Mouse (Mus musculus) megakaryocyte, embryonic 14.5 days (primary cell): ENCODE results near the gene Gm5431.
"Not testable (repeated sequence)": the region's sequence is repeated elsewhere in the genome, so short reads cannot be mapped to it uniquely, and the experiment has no call there.

ENCODE experiments used
- FLI1 ChIP-seq: IDR thresholded peaks from 2 replicates; pipeline ENCODE4 v1.6.1; 2012; ENCODE audit warnings: low read length, inconsistent platforms, mixed read lengths
- GATA1 ChIP-seq: IDR thresholded peaks from 3 replicates; pipeline ENCODE4 v1.6.1; 2012; ENCODE audit warnings: mixed read lengths, low read length, inconsistent platforms, borderline replicate concordance

DNA sequence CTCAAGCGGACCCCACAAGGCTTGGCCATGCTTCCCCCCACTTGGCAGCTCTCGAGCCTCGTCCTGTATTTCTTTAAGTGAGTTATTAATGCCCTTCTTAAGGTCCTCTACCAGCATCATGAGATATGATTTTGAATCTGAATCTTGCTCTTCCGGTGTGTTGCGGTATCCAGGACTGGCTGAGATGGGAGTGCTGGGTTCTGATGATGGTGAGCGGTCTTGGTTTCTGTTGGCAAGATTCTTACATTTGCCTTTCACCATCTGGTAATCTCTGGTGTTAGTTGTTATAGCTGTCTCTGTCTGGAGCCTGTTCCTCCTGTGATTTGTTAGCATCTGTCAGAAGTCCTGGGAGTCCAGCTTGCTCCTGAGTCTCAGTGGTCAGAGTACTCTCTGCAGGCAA, 44.1 kb upstream of the Gm5431 start, which contains the start of gene Psme2b:
- TF ChIP-seq GATA1, FLI1: not testable (repeated sequence)
